Mouse (Mus musculus): ENCODE measurements around the gene Socs2. TPM values are rescaled to one million over a fixed set of nuclear protein-coding genes. Genes with fewer than 3 reads are reported as not detected.

Socs2 gene
- total and polyA plus RNA-seq, 3 experiments: 16.5 to 24.9 TPM; not detected in 1

GRCm38 (mm10) chr10:95458050-95458806 is 41.2 kb upstream of the Socs2 start:
- Histone ChIP-seq H3K27ac (ENCODE audit: control insufficient read depth, low read depth, low read length) (no peak overlapping the region), H3K4me1 (ENCODE audit: control insufficient read depth in 1 of 2, insufficient read depth in 2 of 2, low read length in 2 of 2) (peaks cover 0 to 22% of the 10 kb centered on the region in 2 experiments; a peak in 3 of 4 replicates), H3K4me3 (ENCODE audit: control insufficient read depth in 1 of 2, insufficient read depth in 1 of 2, low read depth in 2 of 2, low read length in 2 of 2) (no peak overlapping the region), H3K27me3 (ENCODE audit: control insufficient read depth in 1 of 2, insufficient read depth in 2 of 2, low read length in 2 of 2) (no peaks in the 10 kb centered on the region), H3K9me3 (replicated peaks; ENCODE audit: insufficient read depth, low read length) (no peaks in the 10 kb centered on the region), H3K9ac (ENCODE audit: control insufficient read depth, low read depth, low read length, poor library complexity, severe bottlenecking) (no peak overlapping the region), H3K79me2 (ENCODE audit: control insufficient read depth, insufficient read depth, low read length, poor library complexity) (no peaks in the 10 kb centered on the region), H3K36me3 (ENCODE audit: control insufficient read depth in 1 of 2, insufficient read depth in 2 of 2, low read length in 2 of 2) (peaks cover 0 to 12% of the 10 kb centered on the region in 2 experiments; a peak in 2 of 4 replicates)
- TF ChIP-seq MYC (IDR thresholded peaks at IDR 0.05; ENCODE audit: low read depth, low read length) (no peak), GATA1 (IDR thresholded peaks at IDR 0.05; ENCODE audit: low read depth, low read length) (peak; percentile 35; the same call in 1 of the 2 replicates), RCOR1 (IDR thresholded peaks at IDR 0.05; ENCODE audit: low read depth, low read length) (0 out of 2 replicates have a peak, but pooled peaks have one; percentile 10), MAFK (IDR thresholded peaks at IDR 0.05; ENCODE audit: borderline replicate concordance, low read depth, low read length) (no peak), ZNF384 (IDR thresholded peaks at IDR 0.05; ENCODE audit: low read depth, low read length) (peak; percentile 92)
- DNase-seq (ENCODE audit: low read depth, low spot score): peak; percentile 46

GRCm38 (mm10) chr10:95457367-95458049 is 40.5 kb upstream of the Socs2 start:
- H3K36me3 ChIP-seq (ENCODE audit: control insufficient read depth in 1 of 2, insufficient read depth in 2 of 2, low read length in 2 of 2): peaks cover 0 to 12% of the 10 kb centered on the region in 2 experiments; a peak in 2 of 4 replicates
- DNase-seq (ENCODE audit: low read depth, low spot score): peak; percentile 78

GRCm38 (mm10) chr10:95456103-95456502 is 39.1 kb upstream of the Socs2 start:
- TF ChIP-seq KAT2A (conservative IDR thresholded peaks at IDR 0.05; ENCODE audit: low read depth, low read length) (no peak), MXI1 (IDR thresholded peaks at IDR 0.05; ENCODE audit: low read depth, low read length) (no peak), CTCF (IDR thresholded peaks at IDR 0.05 in 2 of 3, conservative IDR thresholded peaks at IDR 0.05 in 1 of 3; ENCODE audit: control insufficient read depth in 1 of 3, insufficient read depth in 1 of 3, low read depth in 2 of 3, low read length in 3 of 3, poor library complexity in 1 of 3, severe bottlenecking in 1 of 3) (no peak), TCF12 (IDR thresholded peaks at IDR 0.05; ENCODE audit: low read depth, low read length) (no peak), POLR2AphosphoS2 (IDR thresholded peaks at IDR 0.05; ENCODE audit: low read length) (no peak), HCFC1 (IDR thresholded peaks at IDR 0.05; ENCODE audit: low read depth, low read length) (no peak)
- Histone ChIP-seq H3K9ac (ENCODE audit: control insufficient read depth, low read depth, low read length, poor library complexity, severe bottlenecking) (no peak overlapping the region), H3K9me3 (replicated peaks; ENCODE audit: insufficient read depth, low read length) (no peaks in the 10 kb centered on the region), H3K4me1 (ENCODE audit: control insufficient read depth in 1 of 2, insufficient read depth in 2 of 2, low read length in 2 of 2) (peaks cover 0 to 19% of the 10 kb centered on the region in 2 experiments; a peak in 2 of 4 replicates), H3K36me3 (ENCODE audit: control insufficient read depth in 1 of 2, insufficient read depth in 2 of 2, low read length in 2 of 2) (peaks cover 0 to 5% of the 10 kb centered on the region in 2 experiments; a peak in 2 of 4 replicates), H3K27me3 (ENCODE audit: control insufficient read depth in 1 of 2, insufficient read depth in 2 of 2, low read length in 2 of 2) (no peaks in the 10 kb centered on the region), H3K4me3 (ENCODE audit: control insufficient read depth in 1 of 2, insufficient read depth in 1 of 2, low read depth in 2 of 2, low read length in 2 of 2) (no peak overlapping the region), H3K27ac (ENCODE audit: control insufficient read depth, low read depth, low read length) (no peak overlapping the region), H3K79me2 (ENCODE audit: control insufficient read depth, insufficient read depth, low read length, poor library complexity) (no peaks in the 10 kb centered on the region)
- DNase-seq (ENCODE audit: low read depth, low spot score): no peak

More at GRCm38 (mm10) chr10:95457367-95458049, 40.5 kb upstream of the Socs2 start:
- Histone ChIP-seq H3K4me1 (ENCODE audit: control insufficient read depth in 1 of 2, insufficient read depth in 2 of 2, low read length in 2 of 2) (peaks cover 0 to 21% of the 10 kb centered on the region in 2 experiments; a peak in 3 of 4 replicates), H3K27ac (ENCODE audit: control insufficient read depth, low read depth, low read length) (peak overlapping the region; percentile 48), H3K9ac (ENCODE audit: control insufficient read depth, low read depth, low read length, poor library complexity, severe bottlenecking) (no peak overlapping the region), H3K79me2 (ENCODE audit: control insufficient read depth, insufficient read depth, low read length, poor library complexity) (no peaks in the 10 kb centered on the region), H3K27me3 (ENCODE audit: control insufficient read depth in 1 of 2, insufficient read depth in 2 of 2, low read length in 2 of 2) (no peaks in the 10 kb centered on the region), H3K9me3 (replicated peaks; ENCODE audit: insufficient read depth, low read length) (no peaks in the 10 kb centered on the region), H3K4me3 (ENCODE audit: control insufficient read depth in 1 of 2, insufficient read depth in 1 of 2, low read depth in 2 of 2, low read length in 2 of 2) (no peak overlapping the region)
- peak; percentile 51; the same call in 1 of the 2 replicates for TF ChIP-seq ETS1 (IDR thresholded peaks at IDR 0.05; ENCODE audit: low read depth, low read length)
- 0 out of 2 replicates have a peak, but pooled peaks have one; percentile 26 for TF ChIP-seq TCF12 (IDR thresholded peaks at IDR 0.05; ENCODE audit: low read depth, low read length)
- peak; percentile 57 to 71 for TF ChIP-seq EP300 (IDR thresholded peaks at IDR 0.05; ENCODE audit: low read depth in 1 of 2, low read length in 2 of 2)
- peak; percentile 75 for TF ChIP-seq GATA1 (IDR thresholded peaks at IDR 0.05; ENCODE audit: low read depth, low read length)
- 0 out of 2 replicates have a peak, but pooled peaks have one; percentile 25 for TF ChIP-seq RCOR1 (IDR thresholded peaks at IDR 0.05; ENCODE audit: low read depth, low read length)
- TF ChIP-seq SIN3A (IDR thresholded peaks at IDR 0.05; ENCODE audit: low read length): peak; percentile 10; the same call in 1 of the 2 replicates
- TF ChIP-seq ZNF384 (IDR thresholded peaks at IDR 0.05; ENCODE audit: low read depth, low read length): peak; percentile 74
- TF ChIP-seq HCFC1 (IDR thresholded peaks at IDR 0.05; ENCODE audit: low read depth, low read length): no peak
- no peak for TF ChIP-seq CHD1 (IDR thresholded peaks at IDR 0.05; ENCODE audit: low read depth, low read length)

Measured in MEL (cell line).